In the genomic region with DNA sequence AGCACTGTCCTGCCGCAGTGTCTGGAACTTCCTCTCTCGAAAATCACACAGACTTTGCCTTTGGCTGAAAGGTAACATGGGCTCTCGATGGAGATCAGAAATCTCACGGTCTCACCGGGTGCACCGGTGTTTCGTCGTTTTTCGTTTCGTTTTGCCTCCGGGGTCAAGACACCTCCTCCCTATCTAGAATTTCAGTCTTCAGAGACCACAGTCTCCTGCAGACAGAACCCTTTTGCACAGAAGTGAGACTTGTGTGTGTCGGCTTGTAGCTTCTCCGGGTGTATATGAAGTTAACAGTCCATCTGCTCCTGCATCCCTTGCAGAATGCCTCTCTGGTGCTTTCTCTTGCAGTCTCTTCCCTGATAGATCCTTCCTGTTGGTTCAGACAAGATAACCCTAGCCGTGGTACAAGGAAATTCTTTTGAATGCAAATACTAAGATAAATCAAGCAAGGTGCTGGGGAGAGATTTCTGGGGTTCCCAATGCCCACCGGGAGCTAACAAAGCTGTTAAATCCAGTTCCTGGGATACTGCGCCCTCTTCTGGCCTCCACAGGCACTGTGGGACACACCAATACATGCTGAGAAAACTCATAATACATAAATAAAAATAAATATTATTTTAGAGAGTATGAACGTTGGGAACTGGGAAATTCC, we compare ENCODE assay signal across 9 mouse cellular contexts. TPM values are rescaled to one million over a fixed set of nuclear protein-coding genes. Genes with fewer than 3 reads are reported as not detected.
DNase-seq lines count a peak whose midpoint lies in the region; ATAC-seq and TF ChIP-seq lines count a peak whose summit lies in the region.
"Had no signal": no experiment of that assay in that cellular context is flagged by ENCODE, and none has a peak within 500 bp of the region (broad histone marks: within the 10 kb centered on the region; RNA-seq: fewer than 3 reads in every experiment).

No protein-coding gene starts in this region.

- no peak overlapping the region for H3K4me2 ChIP-seq in heart, embryonic 12.5 days
- H3K4me2 ChIP-seq in forebrain, embryonic 16.5 days (ENCODE audit: low read length) = no peak overlapping the region

- no peak overlapping the region for H3K27ac ChIP-seq in heart, embryonic 12.5 days (ENCODE audit: poor library complexity, severe bottlenecking)
- no peak overlapping the region for H3K27ac ChIP-seq in thymus, adult 2 months (ENCODE audit: control insufficient read depth, insufficient read depth, low read length)
- no peak overlapping the region for H3K27ac ChIP-seq in kidney, adult 2 months (ENCODE audit: insufficient read depth, low read depth, low read length)
- no peak overlapping the region for H3K27ac ChIP-seq in forebrain, embryonic 16.5 days (ENCODE audit: low read length)

- H3K36me3 ChIP-seq in heart, embryonic 12.5 days = no peaks in the 10 kb centered on the region
- no peaks in the 10 kb centered on the region for H3K36me3 ChIP-seq in thymus, adult 2 months (ENCODE audit: control insufficient read depth, insufficient read depth, low read length)
- no peaks in the 10 kb centered on the region for H3K36me3 ChIP-seq in kidney, adult 2 months (ENCODE audit: control insufficient read depth, insufficient read depth, low read length)
- no peaks in the 10 kb centered on the region for H3K36me3 ChIP-seq in forebrain, embryonic 16.5 days (ENCODE audit: control insufficient read depth, insufficient read depth)

- peak; percentile 57 for DNase-seq in heart, adult 11 months
- peak; percentile 6 for DNase-seq in thymus, adult 2 months
- DNase-seq in thymus, postnatal 36 days = no peak
- DNase-seq in kidney, adult 2 months = peak; percentile 18
- DNase-seq in right cerebral cortex, adult 2 months (ENCODE audit: low spot score in 2 of 2) = peak; percentile 30 to 39
- DNase-seq in T-cell, adult 2 months (ENCODE audit: low spot score) = no peak

- no peak for TF ChIP-seq POLR2A in thymus, adult 2 months (IDR thresholded peaks at IDR 0.05; ENCODE audit: control insufficient read depth, extremely low read depth, insufficient read depth, low read length, poor library complexity)
- no peak for TF ChIP-seq POLR2A in kidney, adult 2 months (IDR thresholded peaks at IDR 0.05; ENCODE audit: low read depth, low read length)

- no peak for ATAC-seq in heart, embryonic 12.5 days (ENCODE audit: insufficient number of reproducible peaks, low FRiP score)
- ATAC-seq in forebrain, embryonic 16.5 days = no peak

- peaks cover 7% of the 10 kb centered on the region; the same call in 1 of the 2 replicates for H3K9me3 ChIP-seq in heart, embryonic 12.5 days (replicated peaks)
- H3K9me3 ChIP-seq in forebrain, embryonic 16.5 days (ENCODE audit: control insufficient read depth, low read length) = peaks cover 4% of the 10 kb centered on the region; the same call in 1 of the 2 replicates

- no peaks in the 10 kb centered on the region for H3K27me3 ChIP-seq in heart, embryonic 12.5 days (replicated peaks)
- H3K27me3 ChIP-seq in thymus, adult 2 months (ENCODE audit: control insufficient read depth, insufficient read depth, low read length) = no peaks in the 10 kb centered on the region
- no peaks in the 10 kb centered on the region for H3K27me3 ChIP-seq in kidney, adult 2 months (replicated peaks; ENCODE audit: control insufficient read depth, insufficient read depth, low read length)
- H3K27me3 ChIP-seq in forebrain, embryonic 16.5 days (replicated peaks; ENCODE audit: control insufficient read depth, insufficient read depth, low read length) = no peaks in the 10 kb centered on the region

- WGBS in heart, embryonic 12.5 days = 67% methylated on average over 17 of the region's 17 CpGs
- 69% methylated on average over 17 of the region's 17 CpGs for WGBS in thymus, adult 2 months
- WGBS in kidney, adult 2 months = 39% methylated on average over 17 of the region's 17 CpGs
- 76% methylated on average over 17 of the region's 17 CpGs for whole genome bisulfite sequencing in forebrain, embryonic 16.5 days

- TF ChIP-seq CTCF in thymus, adult 2 months (IDR thresholded peaks at IDR 0.05; ENCODE audit: borderline replicate concordance, control insufficient read depth, extremely low read depth, insufficient read depth, low read length, poor library complexity) = no peak
- TF ChIP-seq CTCF in kidney, adult 2 months (conservative IDR thresholded peaks at IDR 0.05; ENCODE audit: insufficient read depth, insufficient read length, low read depth, low read length) = no peak; the same call in 1 of the 2 replicates

- no peak overlapping the region for H3K9ac ChIP-seq in heart, embryonic 12.5 days
- H3K9ac ChIP-seq in forebrain, embryonic 16.5 days (replicated peaks; ENCODE audit: low read depth, low read length) = no peak overlapping the region

- no peaks in the 10 kb centered on the region for H3K4me1 ChIP-seq in heart, embryonic 12.5 days (replicated peaks)
- H3K4me1 ChIP-seq in thymus, adult 2 months (replicated peaks; ENCODE audit: control insufficient read depth, insufficient read depth, low read length) = no peaks in the 10 kb centered on the region
- H3K4me1 ChIP-seq in kidney, adult 2 months (ENCODE audit: control insufficient read depth, insufficient read depth, low read length) = no peaks in the 10 kb centered on the region; the same call in 1 of the 2 replicates
- H3K4me1 ChIP-seq in forebrain, embryonic 16.5 days (replicated peaks; ENCODE audit: control insufficient read depth, insufficient read depth, low read length) = no peaks in the 10 kb centered on the region

- no peak overlapping the region for H3K4me3 ChIP-seq in heart, embryonic 12.5 days
- no peak overlapping the region for H3K4me3 ChIP-seq in thymus, adult 2 months (ENCODE audit: control insufficient read depth, insufficient read depth, low read length)
- peak overlapping the region; percentile 47 for H3K4me3 ChIP-seq in kidney, adult 2 months (ENCODE audit: insufficient read depth, low read depth, low read length)
- H3K4me3 ChIP-seq in forebrain, embryonic 16.5 days (replicated peaks; ENCODE audit: low read length) = no peak overlapping the region

RNA-seq across cellular contexts. Expression of a gene that starts 22.5 kb away (rescaled TPM):
- not detected in 2 replicates for polyA plus RNA-seq in heart, embryonic 12.5 days (2016; fragmentation: Nextera tagmentation; extraction: Ambion mirVana)
- not detected in 2 replicates for polyA plus RNA-seq in thymus, adult 2 months (2012; rRNA removed)
- polyA plus RNA-seq in kidney, adult 2 months (2012; rRNA removed) = not detected in 2 replicates
- polyA plus RNA-seq in forebrain, embryonic 16.5 days (2015; fragmentation: Nextera tagmentation; extraction: Ambion mirVana) = not detected in 2 replicates
- polyA plus RNA-seq: heart, postnatal 0 days had no signal

RNA-seq across cellular contexts. Expression of a gene that starts 27.8 kb away (rescaled TPM):
- not detected in 2 replicates for polyA plus RNA-seq in heart, embryonic 12.5 days (2016; fragmentation: Nextera tagmentation; extraction: Ambion mirVana)
- not detected in 2 replicates for polyA plus RNA-seq in thymus, adult 2 months (2012; rRNA removed)
- polyA plus RNA-seq in kidney, adult 2 months (2012; rRNA removed) = not detected in 2 replicates
- not detected in 2 replicates for polyA plus RNA-seq in forebrain, embryonic 16.5 days (2015; fragmentation: Nextera tagmentation; extraction: Ambion mirVana)
- polyA plus RNA-seq: heart, postnatal 0 days had no signal

RNA-seq across cellular contexts. Expression of a gene that starts 43.9 kb away (rescaled TPM):
- not detected in 2 replicates for polyA plus RNA-seq in heart, embryonic 12.5 days (2016; fragmentation: Nextera tagmentation; extraction: Ambion mirVana)
- not detected in 2 replicates for polyA plus RNA-seq in thymus, adult 2 months (2012; rRNA removed)
- not detected in 2 replicates for polyA plus RNA-seq in kidney, adult 2 months (2012; rRNA removed)
- polyA plus RNA-seq in forebrain, embryonic 16.5 days (2015; fragmentation: Nextera tagmentation; extraction: Ambion mirVana) = not detected in 2 replicates
- polyA plus RNA-seq: heart, postnatal 0 days had no signal

Comparison
In these comparisons a context has a peak if more than half of its experiments do, and no peak if none do; other contexts are left out.
1. DNase-seq: peak in heart, adult 11 months (single experiment), thymus, adult 2 months (single experiment), kidney, adult 2 months (single experiment) and right cerebral cortex, adult 2 months (2 of 2); none in thymus, postnatal 36 days (0 of 2) and T-cell, adult 2 months (single experiment).